Mouse (Mus musculus): ENCODE results near the gene Rubcnl.

The Rubcnl gene

GRCm38 (mm10) chr14:75071091-75071490 lies 55.3 kb downstream of the Rubcnl start:
- no peak for DNase-seq (ENCODE audit: low spot score)

GRCm38 (mm10) chr14:75075299-75076180 lies 59.7 kb downstream of the Rubcnl start:
- no peak for DNase-seq (ENCODE audit: low spot score)

DNA sequence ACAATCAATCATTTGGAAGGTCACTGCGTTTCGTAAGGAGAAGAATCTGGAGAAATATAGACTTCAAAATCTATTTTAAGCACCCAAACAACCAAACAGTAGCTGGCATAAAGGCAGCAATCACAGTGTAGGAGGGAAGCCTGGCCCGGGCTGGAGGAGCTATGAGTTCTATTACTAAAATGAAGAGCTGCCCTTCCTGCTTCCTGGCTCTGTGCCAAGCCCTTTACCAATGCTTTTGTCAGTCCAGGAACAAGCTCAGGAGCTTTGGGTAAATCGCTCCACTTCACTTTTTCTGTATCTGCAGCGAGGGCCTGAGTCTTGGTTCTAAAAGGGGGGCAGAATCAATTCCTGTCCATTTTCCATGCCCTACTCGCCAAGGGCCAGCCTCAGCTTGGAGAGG lies 62.1 kb downstream of the Rubcnl start:
- DNase-seq (ENCODE audit: low spot score), result no peak

Measured in embryo, embryonic 10.5 days (tissue).